8 mouse cellular contexts compared by ENCODE assay signal in genomic region chr10:20954221-20954620, GRCm38 (mm10). TPM values are rescaled to one million over a fixed set of nuclear protein-coding genes. Genes with fewer than 3 reads are reported as not detected.
DNase-seq lines count a peak whose midpoint lies in the region; ATAC-seq and TF ChIP-seq lines count a peak whose summit lies in the region.

No protein-coding gene starts in this region.

- H3K4me2 ChIP-seq in embryonic facial prominence, embryonic 15.5 days (replicated peaks): peak overlapping the region; percentile 53
- H3K4me2 ChIP-seq in lung, embryonic 16.5 days (ENCODE audit: low read depth, low read length): peak overlapping the region; percentile 55

- no peak for ATAC-seq in embryonic facial prominence, embryonic 15.5 days (ENCODE audit: insufficient number of reproducible peaks, low FRiP score, low TSS enrichment, low read depth)
- no peak for ATAC-seq in lung, embryonic 16.5 days (ENCODE audit: low read depth)

- TF ChIP-seq POLR2A in bone marrow, adult 2 months (IDR thresholded peaks at IDR 0.05; ENCODE audit: borderline replicate concordance, control insufficient read depth, low read depth, low read length): no peak

- peak; percentile 52 for DNase-seq in heart, postnatal 4 days
- peak; percentile 60 to 73 for DNase-seq in layer of hippocampus, adult 8-10 months (ENCODE audit: low spot score in 2 of 2)
- peak; percentile 75 for DNase-seq in retina, postnatal 7 days (ENCODE audit: low read depth, low spot score)
- DNase-seq in thymus, postnatal 4 days: peak; percentile 85

- H3K27me3 ChIP-seq in E14TG2a.4 (ENCODE audit: insufficient read depth, low read length): no peaks in the 10 kb centered on the region
- H3K27me3 ChIP-seq in embryonic facial prominence, embryonic 15.5 days: no peaks in the 10 kb centered on the region
- H3K27me3 ChIP-seq in lung, embryonic 16.5 days (ENCODE audit: control insufficient read depth, insufficient read depth, low read depth, low read length): no peaks in the 10 kb centered on the region

- no peak for TF ChIP-seq CTCF in E14TG2a.4 (conservative IDR thresholded peaks at IDR 0.05; ENCODE audit: low read length)
- no peak for TF ChIP-seq CTCF in bone marrow, adult 2 months (IDR thresholded peaks at IDR 0.05; ENCODE audit: control insufficient read depth, insufficient read depth, low read length)

- H3K4me1 ChIP-seq in E14TG2a.4 (replicated peaks; ENCODE audit: low read depth, low read length): peaks cover 12% of the 10 kb centered on the region
- H3K4me1 ChIP-seq in bone marrow, adult 2 months (ENCODE audit: control insufficient read depth, insufficient read depth, low read length): no peaks in the 10 kb centered on the region; the same call in 1 of the 2 replicates
- H3K4me1 ChIP-seq in embryonic facial prominence, embryonic 15.5 days: peaks cover 6% of the 10 kb centered on the region; the same call in 1 of the 2 replicates
- H3K4me1 ChIP-seq in lung, embryonic 16.5 days (replicated peaks; ENCODE audit: control insufficient read depth, insufficient read depth, low read length): peaks cover 5% of the 10 kb centered on the region

- no peaks in the 10 kb centered on the region for H3K36me3 ChIP-seq in E14TG2a.4 (ENCODE audit: insufficient read depth, low read length)
- no peaks in the 10 kb centered on the region for H3K36me3 ChIP-seq in embryonic facial prominence, embryonic 15.5 days
- H3K36me3 ChIP-seq in lung, embryonic 16.5 days (ENCODE audit: control insufficient read depth, insufficient read depth, low read length): no peaks in the 10 kb centered on the region

- 39% methylated on average over 26 of the region's 26 CpGs for WGBS in bone marrow, adult 2 months
- WGBS in embryonic facial prominence, embryonic 15.5 days: 45% methylated on average over 26 of the region's 26 CpGs
- 51% methylated on average over 26 of the region's 26 CpGs for WGBS in lung, embryonic 16.5 days

- no peak overlapping the region for H3K9ac ChIP-seq in embryonic facial prominence, embryonic 15.5 days
- H3K9ac ChIP-seq in lung, embryonic 16.5 days (ENCODE audit: low read length): no peak overlapping the region

- 0 out of 2 replicates have a peak overlapping the region, but pooled peaks have one; percentile 20 for H3K4me3 ChIP-seq in E14TG2a.4 (replicated peaks; ENCODE audit: low read length)
- H3K4me3 ChIP-seq in bone marrow, adult 2 months (replicated peaks; ENCODE audit: control insufficient read depth, low read depth, low read length): peak overlapping the region; percentile 35
- peak overlapping the region; percentile 31 for H3K4me3 ChIP-seq in embryonic facial prominence, embryonic 15.5 days (replicated peaks)
- H3K4me3 ChIP-seq in lung, embryonic 16.5 days (ENCODE audit: low read length): peak overlapping the region; percentile 33

- H3K9me3 ChIP-seq in E14TG2a.4 (ENCODE audit: low read length): no peaks in the 10 kb centered on the region
- H3K9me3 ChIP-seq in embryonic facial prominence, embryonic 15.5 days (replicated peaks): no peaks in the 10 kb centered on the region
- H3K9me3 ChIP-seq in lung, embryonic 16.5 days (ENCODE audit: control insufficient read depth, low read length): no peaks in the 10 kb centered on the region

- H3K27ac ChIP-seq in bone marrow, adult 2 months (ENCODE audit: control insufficient read depth, insufficient read depth, low read depth, low read length, poor library complexity): no peak overlapping the region
- H3K27ac ChIP-seq in embryonic facial prominence, embryonic 15.5 days (replicated peaks): no peak overlapping the region
- H3K27ac ChIP-seq in lung, embryonic 16.5 days (ENCODE audit: low read length): no peak overlapping the region

RNA-seq across cellular contexts. Expression of gene Ahi1, which starts 1.9 kb away (rescaled TPM):
- polyA plus RNA-seq in bone marrow, adult 2 months (2011; ENCODE audit: insufficient read depth, insufficient read length, low replicate concordance, missing spikeins): 4.8 and 6.4 TPM in 2 replicates
- polyA plus RNA-seq in embryonic facial prominence, embryonic 15.5 days (2015; fragmentation: Nextera tagmentation; extraction: Ambion mirVana): 8.0 and 8.4 TPM in 2 replicates
- total RNA-seq in heart, postnatal 4 days (2021): 1 to 10 TPM; 4.3 to 4.8 TPM
- 100 to 1,000 TPM; 202 to 270 (median 245) TPM for total RNA-seq in layer of hippocampus, adult 8-10 months (2022)
- 5.3 and 5.9 TPM in 2 replicates for polyA plus RNA-seq in lung, embryonic 16.5 days (2015; fragmentation: Nextera tagmentation; extraction: Ambion mirVana)
